Mouse (Mus musculus): Measurements from ENCODE around the gene Foxp1.

The Foxp1 gene

DNA sequence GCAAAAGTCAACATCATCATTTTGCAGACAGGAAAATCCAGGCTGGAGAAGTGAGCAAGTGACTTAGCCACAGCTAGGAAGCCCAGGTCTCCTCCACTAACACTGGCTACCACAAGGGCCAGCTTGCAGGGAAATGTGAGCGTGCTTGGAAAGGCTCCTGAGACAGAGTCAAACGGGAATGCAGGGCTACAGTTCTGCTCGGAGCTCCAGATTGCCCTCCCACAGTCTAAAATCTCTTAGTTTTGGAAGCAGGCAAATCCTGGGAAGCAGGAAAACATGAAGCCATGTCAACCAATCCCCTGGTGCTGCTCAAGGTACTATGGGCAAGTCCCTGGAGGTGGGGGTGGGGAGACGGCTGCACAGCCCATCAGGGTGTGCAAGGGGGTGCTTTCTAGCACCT lies 75.1 kb downstream of the Foxp1 start:
- DNase-seq (ENCODE audit: low read depth, low spot score), result no peak
- no peaks in the 10 kb centered on the region for H3K27me3 ChIP-seq (ENCODE audit: control insufficient read depth, insufficient read depth, low read length, poor library complexity, severe bottlenecking)
- no peaks in the 10 kb centered on the region for H3K36me3 ChIP-seq (ENCODE audit: control insufficient read depth, insufficient read depth, low read length, poor library complexity, severe bottlenecking)

DNA sequence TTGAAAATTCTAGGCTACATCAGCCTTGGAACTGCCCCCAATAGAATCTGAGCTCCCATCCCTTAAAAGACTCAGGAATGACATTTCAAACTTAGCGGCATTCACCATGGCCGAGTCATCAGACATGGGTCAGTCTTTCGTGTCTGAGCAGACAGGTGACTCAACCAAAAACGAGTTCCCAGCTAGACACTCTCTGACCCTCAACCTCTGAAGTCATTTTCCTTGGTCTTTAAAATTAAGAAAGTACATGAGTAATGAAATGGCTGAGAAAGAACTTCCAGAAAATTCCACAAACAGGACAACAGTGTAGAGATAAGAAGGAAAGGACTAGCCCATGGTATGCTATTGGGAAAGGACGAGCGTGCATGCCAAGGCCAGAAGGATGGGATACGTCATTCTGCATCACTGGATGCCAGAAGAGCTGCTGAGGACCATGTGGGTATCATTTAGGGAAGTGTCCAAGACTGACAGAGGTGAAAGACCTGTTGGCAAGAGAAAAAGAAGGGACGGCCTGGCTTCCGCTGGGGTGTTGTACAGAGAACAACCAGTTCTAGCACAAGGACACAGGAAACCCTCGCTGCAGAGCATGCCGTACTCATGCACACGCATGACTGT lies 75.6 kb downstream of the Foxp1 start:
- Histone ChIP-seq H3K27me3 (ENCODE audit: control insufficient read depth, insufficient read depth, low read length, poor library complexity, severe bottlenecking) (no peaks in the 10 kb centered on the region), H3K36me3 (ENCODE audit: control insufficient read depth, insufficient read depth, low read length, poor library complexity, severe bottlenecking) (no peaks in the 10 kb centered on the region)
- DNase-seq (ENCODE audit: low read depth, low spot score), result no peak

DNA sequence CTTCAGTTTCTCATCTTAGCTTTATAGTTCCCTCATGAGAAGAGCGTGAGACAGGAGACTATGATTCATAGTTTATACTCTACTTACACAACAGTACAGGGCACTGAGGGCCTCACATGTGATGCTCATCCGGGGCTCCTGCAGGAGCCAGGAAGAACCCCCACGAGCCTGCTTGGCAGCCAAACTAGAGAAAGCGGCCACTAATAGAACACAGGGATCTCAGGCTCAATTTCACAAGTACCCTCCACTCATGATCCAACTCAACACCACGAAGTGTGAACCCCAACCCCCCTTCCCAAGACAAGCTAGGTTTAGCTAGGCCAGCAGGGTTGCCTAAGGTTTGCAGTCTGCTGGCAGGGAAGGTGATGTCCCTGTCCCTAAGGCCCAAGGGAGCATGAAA lies 79.1 kb downstream of the Foxp1 start:
- DNase-seq (ENCODE audit: low read depth, low spot score), result no peak
- H3K36me3 ChIP-seq (ENCODE audit: control insufficient read depth, insufficient read depth, low read length, poor library complexity, severe bottlenecking), result no peaks in the 10 kb centered on the region
- no peaks in the 10 kb centered on the region for H3K27me3 ChIP-seq (ENCODE audit: control insufficient read depth, insufficient read depth, low read length, poor library complexity, severe bottlenecking)

DNA sequence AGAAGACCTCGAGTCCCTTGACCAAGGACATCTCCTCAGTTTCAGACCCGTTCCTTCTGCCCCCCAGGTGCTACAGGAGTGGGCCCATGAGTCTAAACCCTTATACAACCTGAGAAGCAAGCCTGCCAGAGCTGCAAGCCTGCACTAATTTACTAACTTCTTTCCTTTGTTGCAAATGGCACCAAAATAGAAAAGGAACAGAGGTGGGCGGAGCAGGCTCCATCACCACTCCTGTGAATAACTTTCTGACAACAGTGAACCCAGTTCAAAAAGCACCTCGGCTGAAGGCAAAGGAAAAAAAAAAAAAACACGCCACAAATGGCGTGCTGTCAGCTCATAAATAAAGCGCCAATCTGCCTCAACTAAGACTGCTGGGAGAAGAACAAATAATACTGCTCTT lies 81.4 kb downstream of the Foxp1 start:
- Histone ChIP-seq H3K36me3 (ENCODE audit: control insufficient read depth, insufficient read depth, low read length, poor library complexity, severe bottlenecking) (no peaks in the 10 kb centered on the region), H3K27me3 (ENCODE audit: control insufficient read depth, insufficient read depth, low read length, poor library complexity, severe bottlenecking) (no peaks in the 10 kb centered on the region)
- no peak for DNase-seq (ENCODE audit: low read depth, low spot score)

DNA sequence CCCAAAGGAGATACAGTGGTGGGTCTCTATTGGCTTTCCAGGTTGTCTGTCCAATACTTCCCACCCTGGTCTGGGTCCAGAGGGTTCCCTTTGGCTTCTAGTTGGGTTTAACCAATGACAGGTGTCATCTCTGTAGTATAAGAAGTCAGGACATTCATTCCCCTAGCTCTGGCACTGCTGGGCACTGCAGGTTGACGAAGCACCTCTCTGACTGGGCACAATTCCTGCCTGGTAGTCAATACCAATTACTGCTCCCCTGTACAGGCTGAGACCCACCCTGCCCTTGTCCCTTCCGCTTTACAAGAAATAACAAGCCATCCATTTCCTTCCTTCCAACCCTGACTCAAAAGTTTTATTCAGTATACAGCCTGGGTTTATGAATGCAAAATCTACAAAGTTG lies 81.9 kb downstream of the Foxp1 start:
- no peak for DNase-seq (ENCODE audit: low read depth, low spot score)
- Histone ChIP-seq H3K27me3 (ENCODE audit: control insufficient read depth, insufficient read depth, low read length, poor library complexity, severe bottlenecking) (no peaks in the 10 kb centered on the region), H3K36me3 (ENCODE audit: control insufficient read depth, insufficient read depth, low read length, poor library complexity, severe bottlenecking) (no peaks in the 10 kb centered on the region)

DNA sequence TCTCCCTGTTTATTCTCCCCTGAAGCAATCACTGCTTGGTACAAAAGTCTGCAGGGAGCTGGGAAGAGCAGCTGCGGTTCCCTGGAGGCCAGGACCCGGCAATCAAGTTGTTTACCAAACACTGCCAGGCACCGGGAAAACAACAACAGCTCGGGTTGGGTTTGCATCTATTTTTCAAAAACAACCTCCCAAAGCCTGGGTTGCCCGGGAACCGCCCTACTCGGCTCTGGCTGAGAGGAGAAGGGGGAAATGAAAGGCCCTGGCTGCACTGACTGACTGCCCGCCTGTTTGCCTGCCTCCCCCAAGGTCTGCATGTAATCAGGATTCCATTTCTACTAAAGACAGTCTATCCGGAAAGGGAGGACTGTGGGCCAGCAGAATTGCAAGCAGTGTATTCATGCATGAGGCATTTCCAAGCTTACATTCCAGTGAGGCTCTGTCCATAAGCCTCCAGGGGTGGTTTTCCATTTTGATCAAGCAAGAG lies 82.6 kb downstream of the Foxp1 start:
- DNase-seq (ENCODE audit: low read depth, low spot score), result no peak
- Histone ChIP-seq H3K36me3 (ENCODE audit: control insufficient read depth, insufficient read depth, low read length, poor library complexity, severe bottlenecking) (no peaks in the 10 kb centered on the region), H3K27me3 (ENCODE audit: control insufficient read depth, insufficient read depth, low read length, poor library complexity, severe bottlenecking) (no peaks in the 10 kb centered on the region)

DNA sequence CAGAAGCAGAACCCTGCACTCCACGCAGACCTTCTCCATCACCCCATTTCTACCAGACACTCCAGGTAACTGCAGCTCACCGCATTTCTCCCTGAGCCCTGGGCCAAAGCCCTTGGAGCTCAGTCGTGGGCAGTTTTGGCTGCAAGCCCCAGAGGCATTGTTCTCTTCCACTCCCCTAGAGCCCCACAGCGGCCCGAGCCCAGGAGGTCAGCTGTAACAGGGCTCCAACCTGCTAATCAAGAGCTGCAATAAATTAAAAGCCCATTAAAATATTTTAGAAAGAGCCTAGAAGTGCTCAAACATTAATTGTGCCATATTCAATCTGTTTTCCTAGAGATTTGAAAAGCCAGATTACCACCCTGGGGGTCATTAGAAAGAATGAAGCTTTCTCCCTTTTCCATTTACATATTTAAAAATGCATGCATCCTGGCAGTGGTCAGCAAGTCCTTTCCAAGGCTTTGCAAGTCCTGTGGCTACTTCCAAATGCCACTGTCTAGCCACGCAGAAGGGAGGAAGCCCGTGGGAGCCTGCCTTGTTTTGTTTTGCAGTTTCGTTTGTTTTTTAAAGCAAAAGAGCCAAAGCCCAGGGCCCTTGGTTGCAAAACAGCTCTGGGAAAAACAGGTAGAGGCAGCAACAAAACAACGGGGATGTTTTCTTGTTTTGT lies 83.2 kb downstream of the Foxp1 start:
- DNase-seq (ENCODE audit: low read depth, low spot score), result no peak
- Histone ChIP-seq H3K27me3 (ENCODE audit: control insufficient read depth, insufficient read depth, low read length, poor library complexity, severe bottlenecking) (no peaks in the 10 kb centered on the region), H3K36me3 (ENCODE audit: control insufficient read depth, insufficient read depth, low read length, poor library complexity, severe bottlenecking) (no peaks in the 10 kb centered on the region)

DNA sequence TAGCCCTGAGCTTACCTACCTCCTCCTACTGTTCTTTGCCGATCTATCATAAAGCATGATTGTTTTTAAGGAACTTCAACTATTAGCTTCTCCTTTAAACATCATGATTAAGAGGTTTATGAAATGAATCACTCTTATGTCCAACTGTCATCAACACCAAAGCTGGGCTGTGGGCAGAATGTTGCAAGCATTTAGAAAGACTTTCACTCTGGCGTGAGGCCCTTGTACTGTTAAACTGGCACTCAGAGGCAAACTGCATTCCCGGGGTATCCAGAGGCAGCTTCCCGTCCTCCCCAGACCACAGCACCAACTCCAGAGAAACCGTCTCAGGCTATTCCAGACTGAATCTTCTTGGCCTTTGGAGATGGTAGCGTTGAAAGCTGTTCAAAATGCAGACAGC lies 86.2 kb downstream of the Foxp1 start:
- Histone ChIP-seq H3K36me3 (ENCODE audit: control insufficient read depth, insufficient read depth, low read length, poor library complexity, severe bottlenecking) (no peaks in the 10 kb centered on the region), H3K27me3 (ENCODE audit: control insufficient read depth, insufficient read depth, low read length, poor library complexity, severe bottlenecking) (no peaks in the 10 kb centered on the region)
- DNase-seq (ENCODE audit: low read depth, low spot score), result no peak

DNA sequence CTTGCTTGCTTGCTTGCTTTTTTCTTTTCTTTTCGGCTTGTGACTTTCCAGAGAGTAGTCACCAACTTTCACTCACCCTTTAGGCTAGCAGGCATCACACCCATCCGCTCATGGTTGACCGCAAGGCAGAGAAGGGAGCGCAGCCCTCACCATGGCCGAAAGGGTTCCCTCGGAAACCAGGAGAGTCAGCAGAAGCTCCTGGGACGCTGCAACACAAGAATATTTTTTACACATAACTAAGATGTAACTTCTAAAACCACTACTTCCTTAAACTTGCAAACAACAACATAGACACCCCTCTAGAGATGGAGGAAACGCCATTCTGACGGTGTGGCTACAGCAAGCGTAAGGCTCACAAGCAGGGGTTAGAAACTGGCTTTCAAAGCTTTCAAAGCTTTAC lies 87.4 kb downstream of the Foxp1 start:
- Histone ChIP-seq H3K36me3 (ENCODE audit: control insufficient read depth, insufficient read depth, low read length, poor library complexity, severe bottlenecking) (no peaks in the 10 kb centered on the region), H3K27me3 (ENCODE audit: control insufficient read depth, insufficient read depth, low read length, poor library complexity, severe bottlenecking) (no peaks in the 10 kb centered on the region)
- DNase-seq (ENCODE audit: low read depth, low spot score), result peak; percentile 44

DNA sequence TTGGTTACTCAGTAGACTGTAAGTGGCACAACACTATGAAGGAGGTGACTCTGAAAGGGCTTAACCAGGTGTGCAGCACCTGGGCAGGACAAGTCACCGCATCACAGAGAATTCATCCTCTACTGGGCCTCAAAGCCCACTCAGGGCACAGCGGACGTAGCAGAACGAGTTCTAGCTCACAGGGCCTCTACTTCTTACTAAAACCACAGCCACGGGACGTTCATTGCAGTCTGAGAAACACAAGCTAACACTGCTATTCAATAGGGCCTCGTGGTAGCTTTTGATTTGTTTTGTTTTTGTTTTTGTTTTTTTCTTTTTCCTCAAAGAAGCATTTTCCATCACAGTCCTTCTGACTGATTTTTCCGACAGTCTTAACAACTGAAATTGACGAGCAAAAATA lies 89.5 kb downstream of the Foxp1 start:
- no peaks in the 10 kb centered on the region for H3K27me3 ChIP-seq (ENCODE audit: control insufficient read depth, insufficient read depth, low read length, poor library complexity, severe bottlenecking)
- DNase-seq (ENCODE audit: low read depth, low spot score), result no peak
- no peaks in the 10 kb centered on the region for H3K36me3 ChIP-seq (ENCODE audit: control insufficient read depth, insufficient read depth, low read length, poor library complexity, severe bottlenecking)

DNA sequence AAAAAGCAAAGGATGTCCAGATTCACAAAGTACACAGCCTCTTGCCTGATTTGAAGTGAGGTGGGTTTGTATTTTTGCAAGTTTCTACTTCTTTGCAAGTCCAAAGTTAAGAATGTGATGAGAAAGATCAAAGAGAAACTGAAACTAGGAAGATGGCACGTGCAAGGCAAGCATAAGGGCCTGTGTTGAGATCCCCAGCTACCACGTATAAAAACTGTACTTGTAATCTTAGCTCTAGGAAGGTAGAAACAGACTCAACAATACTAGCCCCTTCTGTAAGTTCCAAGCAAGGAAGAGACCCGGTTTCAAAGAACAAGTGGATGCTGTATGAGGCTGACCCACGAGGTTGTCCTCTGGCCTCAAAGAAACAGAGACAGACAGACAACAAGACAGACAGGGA lies 90.6 kb downstream of the Foxp1 start:
- Histone ChIP-seq H3K36me3 (ENCODE audit: control insufficient read depth, insufficient read depth, low read length, poor library complexity, severe bottlenecking) (no peaks in the 10 kb centered on the region), H3K27me3 (ENCODE audit: control insufficient read depth, insufficient read depth, low read length, poor library complexity, severe bottlenecking) (no peaks in the 10 kb centered on the region)
- peak; percentile 60 for DNase-seq (ENCODE audit: low read depth, low spot score)

DNA sequence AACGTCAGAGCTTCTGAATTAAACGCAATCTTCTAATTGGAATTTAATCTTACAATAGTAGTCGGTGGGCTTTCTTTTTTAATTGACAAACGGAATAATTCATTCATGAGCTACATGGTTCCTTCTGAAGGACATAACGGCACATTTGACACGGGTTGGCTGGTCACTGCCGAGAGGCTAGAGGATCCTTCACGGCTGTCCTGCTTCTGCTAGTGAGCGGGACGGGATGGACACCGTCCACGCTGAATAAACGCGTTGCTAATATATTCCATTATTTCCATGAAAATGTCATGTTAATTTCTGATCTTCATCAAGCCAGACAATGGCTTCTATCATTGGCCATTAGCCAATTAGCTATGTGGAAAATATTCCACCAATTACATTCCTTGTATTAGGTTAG lies 92.0 kb downstream of the Foxp1 start:
- no peak for DNase-seq (ENCODE audit: low read depth, low spot score)
- Histone ChIP-seq H3K36me3 (ENCODE audit: control insufficient read depth, insufficient read depth, low read length, poor library complexity, severe bottlenecking) (no peaks in the 10 kb centered on the region), H3K27me3 (ENCODE audit: control insufficient read depth, insufficient read depth, low read length, poor library complexity, severe bottlenecking) (no peaks in the 10 kb centered on the region)

DNA sequence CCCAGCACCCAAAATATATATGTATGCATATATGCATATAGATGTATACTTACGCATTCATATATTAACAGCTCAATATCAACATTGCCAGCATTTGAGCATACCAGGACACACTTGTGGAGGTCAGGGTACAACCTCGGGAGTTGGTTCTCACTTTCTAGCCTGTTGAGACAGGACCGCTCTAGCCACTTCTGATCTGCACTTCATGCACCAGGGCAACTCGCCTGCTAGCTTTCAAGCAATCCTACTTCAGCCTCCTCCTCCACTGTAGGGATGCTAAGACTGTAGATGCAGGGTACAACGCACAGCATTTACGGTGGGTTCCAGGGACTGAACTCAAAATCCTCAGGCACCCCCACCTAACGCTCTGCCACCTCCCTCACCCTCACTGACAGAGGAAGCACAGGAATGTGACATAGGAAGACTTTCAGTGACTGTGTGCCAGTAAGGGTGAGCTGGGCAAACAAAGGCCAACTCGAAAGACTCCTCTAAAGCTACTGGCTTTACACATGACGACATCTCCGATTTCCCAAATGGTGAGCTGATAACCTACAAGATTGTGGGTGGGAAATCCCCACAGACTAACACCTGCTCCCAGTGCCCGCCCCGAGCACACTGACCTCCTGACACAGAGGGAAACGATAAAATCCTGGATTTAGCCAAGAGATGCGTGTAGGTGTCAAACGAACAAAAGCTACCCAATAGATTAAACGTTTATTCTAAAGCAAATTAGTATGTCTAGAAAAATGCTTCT lies 93.0 kb downstream of the Foxp1 start:
- Histone ChIP-seq H3K36me3 (ENCODE audit: control insufficient read depth, insufficient read depth, low read length, poor library complexity, severe bottlenecking) (no peaks in the 10 kb centered on the region), H3K27me3 (ENCODE audit: control insufficient read depth, insufficient read depth, low read length, poor library complexity, severe bottlenecking) (no peaks in the 10 kb centered on the region)
- no peak for DNase-seq (ENCODE audit: low read depth, low spot score)

DNA sequence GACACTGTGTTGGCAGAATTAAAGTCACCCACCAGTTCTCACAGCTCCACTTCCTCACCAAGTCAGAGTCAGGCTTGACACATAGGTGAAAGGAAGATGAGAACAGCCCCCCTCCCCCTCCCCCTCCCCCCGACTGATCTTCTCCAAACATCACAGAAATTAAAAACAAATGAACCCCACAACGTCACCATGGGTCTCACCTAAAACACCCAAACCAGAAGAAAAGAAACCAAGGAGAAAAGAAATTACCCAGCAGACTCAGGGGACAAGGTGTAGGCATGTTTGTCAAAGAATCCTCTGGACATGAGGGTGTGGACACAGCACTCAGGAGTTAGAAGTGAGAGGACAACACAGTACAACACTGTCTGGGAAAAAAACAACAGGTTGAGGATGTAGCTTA lies 93.6 kb downstream of the Foxp1 start:
- Histone ChIP-seq H3K36me3 (ENCODE audit: control insufficient read depth, insufficient read depth, low read length, poor library complexity, severe bottlenecking) (no peaks in the 10 kb centered on the region), H3K27me3 (ENCODE audit: control insufficient read depth, insufficient read depth, low read length, poor library complexity, severe bottlenecking) (no peaks in the 10 kb centered on the region)
- no peak for DNase-seq (ENCODE audit: low read depth, low spot score)

DNA sequence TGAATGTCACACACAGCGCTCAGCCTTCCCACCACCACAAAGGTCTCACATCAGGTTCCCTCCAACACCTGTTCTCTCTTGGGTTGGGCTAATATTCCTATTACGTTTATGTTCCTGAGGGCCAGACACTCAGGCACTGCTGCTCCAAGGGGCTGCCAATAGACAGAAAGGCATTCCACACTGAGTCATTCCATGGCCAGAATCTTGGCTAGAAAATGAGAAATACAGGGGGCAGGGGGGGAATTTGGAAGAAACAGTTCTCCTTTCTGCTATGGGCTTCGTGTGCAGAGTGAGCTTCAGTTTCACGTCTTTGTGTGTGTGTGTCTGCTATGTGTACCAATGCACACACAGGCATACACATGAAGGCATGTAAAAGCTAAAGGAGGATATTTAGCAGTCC lies 95.2 kb downstream of the Foxp1 start:
- no peak for DNase-seq (ENCODE audit: low read depth, low spot score)
- Histone ChIP-seq H3K27me3 (ENCODE audit: control insufficient read depth, insufficient read depth, low read length, poor library complexity, severe bottlenecking) (no peaks in the 10 kb centered on the region), H3K36me3 (ENCODE audit: control insufficient read depth, insufficient read depth, low read length, poor library complexity, severe bottlenecking) (no peaks in the 10 kb centered on the region)

Data from splenic B cell, adult 2 months (primary cell).